Mouse (Mus musculus) cerebellum, adult 18-20 months (tissue): Measurements from ENCODE around the gene Apoc2.

ENCODE experiments used
- DNase-seq, 2 experiments: peaks; one replicate each; pipeline ENCODE4 v3.0.0; 2021

Apoc2 gene

GRCm38 (mm10) chr7:19677872-19678271 lies at the start of gene Apoc2:
Apoc2 (minus strand) TSS chr7:19677941.
- no peak for DNase-seq

- no peak for DNase-seq
These were observed 48.8 kb upstream of the Apoc2 start for GRCm38 (mm10) chr7:19726541-19726940.

DNA sequence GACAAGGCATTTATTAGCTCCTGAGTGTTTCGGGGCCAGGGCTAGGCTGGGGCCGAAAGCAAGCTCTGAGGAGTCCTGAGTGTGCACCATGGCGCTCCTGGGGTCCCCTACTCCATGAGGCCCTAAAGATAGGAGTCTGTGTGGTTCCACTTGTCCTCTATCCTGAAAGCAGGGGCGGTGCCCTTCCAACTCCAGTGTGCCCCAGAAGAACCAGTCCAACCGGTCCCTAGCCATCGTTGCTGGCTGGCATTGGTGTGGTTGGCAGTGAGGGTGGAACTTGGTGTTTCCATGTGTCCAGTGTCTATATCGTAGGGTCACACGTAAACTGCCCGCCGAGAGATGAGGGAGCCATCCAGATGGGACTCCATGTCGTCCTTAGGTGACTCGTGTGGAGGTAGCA lies 46.4 kb upstream of the Apoc2 start:
- DNase-seq: no peak

GRCm38 (mm10) chr7:19722754-19723195 lies 45.0 kb upstream of the Apoc2 start:
- DNase-seq: no peak

DNA sequence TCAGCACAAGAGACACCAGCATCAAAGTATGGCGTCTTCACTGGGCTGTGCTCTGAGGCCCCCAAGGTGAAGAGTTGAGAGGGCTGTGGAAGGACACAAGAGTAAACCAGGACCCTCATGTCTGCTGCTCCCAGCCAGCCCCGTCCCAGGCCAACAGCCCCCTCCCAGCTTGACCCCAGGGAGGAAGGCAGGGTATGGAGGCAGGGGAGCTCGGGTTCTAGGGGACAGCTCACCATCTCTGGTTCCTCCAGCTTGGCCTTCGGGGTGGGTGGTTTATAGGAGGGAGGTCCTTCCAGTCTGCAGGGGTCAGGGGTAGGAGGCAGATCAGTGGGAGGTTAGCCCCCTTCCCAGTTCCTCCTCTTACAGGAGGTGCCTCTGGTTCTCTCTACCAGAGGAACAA lies 41.5 kb upstream of the Apoc2 start:
- no peak for DNase-seq

DNA sequence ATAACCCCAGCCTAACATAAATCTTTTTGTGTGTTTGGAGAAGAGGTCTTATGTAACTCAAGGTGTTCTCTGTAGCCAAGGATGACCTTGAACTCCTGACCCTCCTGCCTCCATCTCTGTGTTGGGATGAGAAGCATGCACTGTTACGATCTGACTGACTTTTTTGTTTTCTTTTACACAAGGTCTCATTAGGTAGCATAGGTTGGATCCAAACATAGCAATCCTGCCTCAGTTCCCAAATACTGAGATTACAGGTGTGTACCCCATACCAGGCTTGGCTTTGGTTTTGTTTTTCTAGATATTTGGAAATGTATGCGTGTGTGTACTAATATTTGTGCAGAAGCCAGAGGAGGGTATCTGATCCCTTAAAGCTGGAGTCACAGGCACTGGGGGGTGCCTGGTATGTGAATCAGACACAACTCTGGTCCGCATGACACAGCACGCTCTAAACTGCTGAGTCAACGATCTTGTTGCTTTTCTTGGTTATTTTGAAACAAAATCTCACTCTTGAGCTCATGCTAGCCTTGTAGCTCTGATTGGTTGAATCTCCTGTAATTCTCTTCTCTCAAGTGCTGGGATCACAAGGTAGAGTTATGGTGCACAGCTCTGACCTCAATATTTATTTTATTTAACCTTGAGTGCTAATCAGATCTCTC lies 40.7 kb upstream of the Apoc2 start:
- DNase-seq: no peak

DNA sequence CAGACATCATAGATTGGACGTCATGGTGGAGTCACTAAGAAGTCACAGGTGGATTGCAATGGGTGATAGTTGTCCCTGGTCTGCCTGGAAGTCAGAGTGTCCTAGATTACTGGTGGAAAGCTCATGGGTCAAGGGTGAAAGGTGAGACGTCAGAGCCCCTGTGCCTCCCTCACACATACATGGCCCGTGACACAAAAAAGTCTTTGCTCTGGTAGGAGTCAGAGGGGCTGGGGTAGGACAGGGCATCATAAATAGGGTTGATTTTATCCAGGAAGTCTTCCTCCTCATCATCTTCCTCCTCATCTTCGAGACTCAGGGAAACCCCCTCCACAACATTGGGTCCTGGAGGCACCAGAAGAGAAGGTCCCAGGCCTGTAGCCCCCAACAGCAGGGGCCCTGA lies 39.6 kb upstream of the Apoc2 start:
- no peak for DNase-seq

DNA sequence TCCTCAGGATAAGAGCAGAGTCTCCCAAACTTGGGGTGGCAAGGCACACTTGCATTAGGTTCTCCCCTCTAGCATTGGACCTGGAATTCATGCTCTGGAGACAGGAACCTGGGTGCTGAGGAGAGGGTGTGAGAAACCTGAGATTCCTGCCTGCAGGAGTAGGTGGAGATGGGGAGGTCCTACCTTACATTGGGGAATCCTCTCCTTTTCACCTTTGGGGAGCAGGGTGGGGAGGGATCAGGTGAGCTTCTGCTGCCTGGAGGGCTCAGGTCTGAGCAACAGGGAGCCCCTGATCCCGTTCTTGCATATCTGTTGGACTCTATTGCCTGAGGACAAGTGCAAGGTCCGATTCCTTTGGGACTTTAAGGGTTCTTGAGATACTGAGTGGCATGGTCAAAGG lies 39.1 kb upstream of the Apoc2 start:
- no peak for DNase-seq

DNA sequence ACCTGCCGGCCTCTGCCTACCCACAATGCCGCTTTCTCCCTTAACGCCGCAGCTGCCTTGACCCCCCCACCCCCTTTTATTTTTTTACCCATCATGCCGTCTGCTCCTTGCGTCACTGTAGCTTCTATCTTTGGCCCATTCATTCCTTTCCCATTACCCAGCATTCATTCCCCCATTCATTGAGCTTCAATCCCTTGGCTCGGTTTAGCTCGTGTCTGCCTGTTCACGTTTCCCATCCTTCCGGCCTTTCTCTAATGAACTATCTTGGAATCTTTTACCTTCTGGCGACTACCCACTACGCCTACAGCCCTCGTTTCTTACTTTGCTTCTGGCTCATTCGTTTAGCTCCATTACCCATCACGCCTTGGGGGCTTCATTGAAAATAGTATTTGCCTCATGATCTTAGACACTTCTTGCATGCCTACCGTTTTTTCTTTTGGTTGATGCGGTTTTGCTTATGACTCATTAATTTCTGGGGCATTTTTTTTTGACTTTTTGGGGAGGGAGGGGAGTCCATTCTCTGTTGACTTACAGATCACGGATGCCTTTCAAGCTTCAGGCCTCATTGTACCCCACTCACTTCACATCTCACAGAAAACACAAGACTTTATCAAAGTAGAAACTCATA lies 38.4 kb upstream of the Apoc2 start:
- no peak for DNase-seq

GRCm38 (mm10) chr7:19715239-19716054 lies 37.7 kb upstream of the Apoc2 start, which contains the start of gene Tomm40:
Tomm40 (minus strand) TSS chr7:19715438.
- peak; percentile 97 to 100 for DNase-seq

GRCm38 (mm10) chr7:19714836-19715235 lies 37.1 kb upstream of the Apoc2 start:
- peak in 1 of 2 experiments; percentile 51 for DNase-seq

GRCm38 (mm10) chr7:19713598-19713997 lies 35.9 kb upstream of the Apoc2 start:
- no peak for DNase-seq

DNA sequence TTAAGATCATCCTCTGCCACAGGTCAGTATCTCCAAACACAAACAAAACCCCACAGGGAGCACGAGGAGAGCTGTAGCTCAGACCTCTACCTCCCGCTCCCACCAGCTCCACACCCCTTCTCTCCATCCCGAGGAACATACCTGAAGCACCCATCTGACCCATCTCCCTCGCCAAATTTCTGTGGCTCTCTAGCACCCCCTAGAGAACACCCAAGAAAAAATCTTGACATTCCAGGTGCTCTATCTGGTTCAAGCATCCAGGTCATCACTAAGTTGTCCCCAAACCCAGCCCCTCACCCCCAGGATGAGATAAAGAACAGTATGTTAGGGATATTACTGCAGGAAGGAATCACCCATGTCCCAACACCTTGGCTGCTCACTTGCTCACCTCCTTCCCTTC lies 35.5 kb upstream of the Apoc2 start:
- peak; percentile 41 to 46 for DNase-seq

GRCm38 (mm10) chr7:19712414-19712813 lies 34.7 kb upstream of the Apoc2 start:
- no peak for DNase-seq

DNA sequence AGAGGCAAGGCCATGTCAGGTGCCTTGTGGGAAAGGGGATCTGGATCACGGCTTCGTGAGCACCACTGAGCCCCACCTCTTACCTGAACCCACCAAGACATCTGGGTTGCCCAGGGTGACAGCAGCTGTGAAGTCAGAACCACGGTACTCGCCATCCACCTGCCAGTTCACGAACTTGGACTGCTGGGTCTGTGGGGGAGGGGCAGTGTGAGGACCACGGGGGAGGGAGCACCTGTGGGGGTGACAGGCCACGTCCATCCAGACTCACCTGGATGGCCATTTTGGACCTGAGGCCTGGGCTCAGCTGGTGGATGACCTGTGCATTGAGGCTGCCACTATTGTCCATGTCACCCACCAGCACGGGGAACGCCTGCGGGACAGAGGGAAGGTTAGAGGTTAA lies 32.9 kb upstream of the Apoc2 start:
- DNase-seq: no peak

DNA sequence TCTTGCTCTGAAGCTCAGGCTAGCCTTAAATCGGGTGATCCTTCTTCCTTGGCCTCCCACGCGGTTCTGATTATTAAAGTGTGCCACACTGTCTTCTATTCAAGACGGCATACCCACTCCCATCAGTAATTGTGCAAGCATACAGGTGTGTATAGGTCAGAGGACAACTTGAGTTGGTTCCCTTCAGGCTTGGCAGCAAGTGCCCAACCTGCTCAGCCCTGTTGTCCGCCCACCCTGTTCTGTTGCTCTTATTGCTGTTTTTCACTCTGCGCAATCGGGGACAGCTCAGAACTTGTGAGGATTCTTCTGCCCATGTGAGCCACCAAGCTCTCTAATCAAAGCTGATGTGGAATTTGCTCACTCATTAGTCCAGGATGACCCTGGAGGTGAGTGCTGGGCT lies 27.5 kb upstream of the Apoc2 start:
- DNase-seq: no peak

- DNase-seq: no peak
These were observed 26.7 kb upstream of the Apoc2 start for GRCm38 (mm10) chr7:19704475-19704874.

DNA sequence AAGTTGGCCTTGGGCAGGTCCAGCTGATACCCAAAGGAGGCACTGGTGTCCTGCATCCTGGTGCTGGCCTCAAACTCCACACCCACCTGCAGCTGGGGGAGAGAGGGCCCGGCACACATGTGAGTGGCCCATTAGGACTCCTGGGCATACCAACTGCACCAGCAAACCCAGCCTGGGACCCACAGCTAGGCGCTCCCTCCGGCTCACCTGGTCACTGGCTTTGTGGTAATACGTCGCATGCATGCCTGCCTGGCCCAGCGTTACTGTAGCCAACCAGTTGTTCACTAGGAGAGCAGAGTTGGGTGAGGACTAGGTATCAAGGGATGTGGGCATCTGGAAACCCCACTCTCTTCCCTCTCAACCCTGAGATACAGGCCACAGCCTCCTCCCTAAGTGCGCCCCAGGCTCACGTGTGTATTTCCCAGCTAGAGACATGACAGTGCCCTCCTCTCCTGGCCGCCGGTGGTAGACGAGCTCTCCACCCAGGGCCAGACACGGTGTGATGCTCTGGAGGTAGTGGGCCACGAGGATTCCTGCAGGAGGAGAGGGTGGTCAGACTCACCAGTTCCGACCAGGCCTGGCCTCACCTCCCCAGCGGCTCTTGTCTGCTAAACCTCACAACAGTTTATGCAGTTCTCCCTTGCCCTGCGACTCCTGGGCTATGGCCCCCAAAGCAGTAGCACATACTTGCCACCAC lies 25.3 kb upstream of the Apoc2 start:
- DNase-seq: no peak

DNA sequence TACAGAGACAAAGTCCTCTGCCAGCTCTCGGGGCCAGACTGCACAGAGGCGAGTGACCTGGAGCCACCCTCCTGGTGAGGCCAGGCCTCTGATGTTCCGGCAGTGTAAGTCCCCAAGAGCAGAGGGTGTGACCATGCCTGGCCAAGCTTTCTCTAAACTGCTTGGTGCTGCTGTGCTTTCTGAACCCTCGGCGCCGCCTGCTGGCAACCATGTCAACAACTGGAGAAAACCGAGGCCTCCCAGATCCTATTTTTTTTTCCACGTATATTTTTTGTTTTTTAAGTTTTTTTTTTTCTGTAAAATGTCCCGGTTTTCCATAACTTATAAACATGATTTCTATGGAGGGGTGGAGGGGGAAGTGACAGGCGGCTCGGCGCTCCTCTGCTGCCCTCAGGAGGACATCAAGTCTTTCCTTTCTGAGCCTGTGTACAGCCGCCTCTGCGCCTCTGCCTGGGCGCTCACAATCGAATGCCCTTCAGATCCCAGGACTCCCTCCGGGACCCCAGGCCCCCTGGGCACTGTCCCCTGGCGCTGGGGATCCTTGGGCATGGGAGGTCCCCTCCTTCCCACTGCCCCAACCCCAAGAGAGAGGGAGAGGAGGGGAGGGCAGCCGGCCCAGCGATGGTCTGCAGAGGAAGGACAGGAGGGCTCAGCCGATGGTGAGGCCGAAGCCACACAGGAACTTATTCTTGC lies 23.5 kb upstream of the Apoc2 start:
- peak; percentile 34 to 54 for DNase-seq

GRCm38 (mm10) chr7:19700299-19701068 lies 22.7 kb upstream of the Apoc2 start:
- no peak for DNase-seq

GRCm38 (mm10) chr7:19699827-19700148 lies 22.0 kb upstream of the Apoc2 start:
- DNase-seq: no peak
